22 mouse cellular contexts compared by ENCODE assay signal in the genomic region with DNA sequence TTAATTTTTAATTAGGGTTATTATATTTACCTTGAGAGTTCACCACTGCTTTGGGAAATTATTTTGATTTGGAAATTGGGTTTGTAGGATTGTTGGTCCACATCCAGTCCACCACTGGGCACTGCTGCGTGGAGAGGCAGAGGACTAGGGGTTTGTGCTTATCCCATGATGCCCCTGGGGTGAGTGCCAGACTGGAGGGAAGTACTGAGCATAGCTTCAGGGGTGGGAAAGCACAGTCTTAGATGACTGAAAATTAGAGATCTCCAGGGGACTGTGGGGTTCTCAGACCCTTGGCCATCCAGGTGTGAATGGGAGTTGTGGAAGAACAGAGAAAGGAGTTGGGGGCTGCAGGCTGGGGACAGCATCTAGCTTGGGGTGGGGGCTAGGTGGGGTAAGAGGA.
DNase-seq lines count a peak whose midpoint lies in the region; ATAC-seq lines count a peak whose summit lies in the region.
"Had no signal": no experiment of that assay in that cellular context is flagged by ENCODE, and none has a peak within 500 bp of the region (broad histone marks: within the 10 kb centered on the region; RNA-seq: fewer than 3 reads in every experiment).

No protein-coding gene starts in this region.

- no peaks in the 10 kb centered on the region for H3K27me3 ChIP-seq in forebrain, embryonic 13.5 days
- no peaks in the 10 kb centered on the region for H3K27me3 ChIP-seq in forebrain, embryonic 16.5 days (replicated peaks; ENCODE audit: control insufficient read depth, insufficient read depth, low read length)
- H3K27me3 ChIP-seq in midbrain, embryonic 11.5 days (ENCODE audit: control insufficient read depth, insufficient read depth, low read length): no peaks in the 10 kb centered on the region
- no peaks in the 10 kb centered on the region for H3K27me3 ChIP-seq in midbrain, embryonic 10.5 days (ENCODE audit: low read depth, poor library complexity, severe bottlenecking)
- H3K27me3 ChIP-seq in neural tube, embryonic 11.5 days (ENCODE audit: control insufficient read depth, insufficient read depth, low read length): no peaks in the 10 kb centered on the region
- no peaks in the 10 kb centered on the region for H3K27me3 ChIP-seq in neural tube, embryonic 15.5 days (replicated peaks)
- H3K27me3 ChIP-seq: embryonic facial prominence, embryonic 12.5 days; embryonic facial prominence, embryonic 15.5 days; forebrain, embryonic 12.5 days; forebrain, embryonic 15.5 days had no signal

- 83% methylated on average over 1 of the region's 1 CpGs for WGBS in forebrain, embryonic 13.5 days
- WGBS in forebrain, embryonic 16.5 days: 75% methylated on average over 1 of the region's 1 CpGs
- 66% methylated on average over 1 of the region's 1 CpGs for WGBS in midbrain, embryonic 11.5 days
- WGBS in midbrain, embryonic 10.5 days: 88% methylated on average over 1 of the region's 1 CpGs
- 90% methylated on average over 1 of the region's 1 CpGs for WGBS in neural tube, embryonic 11.5 days
- WGBS in neural tube, embryonic 15.5 days: 75% methylated on average over 1 of the region's 1 CpGs

- no peak overlapping the region for H3K9ac ChIP-seq in forebrain, embryonic 13.5 days
- no peak overlapping the region for H3K9ac ChIP-seq in forebrain, embryonic 16.5 days (replicated peaks; ENCODE audit: low read depth, low read length)
- H3K9ac ChIP-seq in midbrain, embryonic 11.5 days (ENCODE audit: low read length): no peak overlapping the region
- H3K9ac ChIP-seq in neural tube, embryonic 11.5 days (ENCODE audit: low read length): no peak overlapping the region
- no peak overlapping the region for H3K9ac ChIP-seq in neural tube, embryonic 15.5 days (replicated peaks)
- H3K9ac ChIP-seq: embryonic facial prominence, embryonic 12.5 days; embryonic facial prominence, embryonic 15.5 days; forebrain, embryonic 12.5 days; forebrain, embryonic 15.5 days had no signal

- H3K27ac ChIP-seq in forebrain, embryonic 13.5 days: no peak overlapping the region
- no peak overlapping the region for H3K27ac ChIP-seq in forebrain, embryonic 16.5 days (ENCODE audit: low read length)
- no peak overlapping the region for H3K27ac ChIP-seq in midbrain, embryonic 11.5 days (ENCODE audit: low read depth, low read length)
- no peak overlapping the region for H3K27ac ChIP-seq in midbrain, embryonic 10.5 days (replicated peaks)
- H3K27ac ChIP-seq in neural tube, embryonic 11.5 days (ENCODE audit: low read depth, low read length): no peak overlapping the region
- H3K27ac ChIP-seq in neural tube, embryonic 15.5 days (replicated peaks): no peak overlapping the region
- H3K27ac ChIP-seq: embryonic facial prominence, embryonic 12.5 days; embryonic facial prominence, embryonic 15.5 days; forebrain, embryonic 10.5 days; forebrain, embryonic 12.5 days; forebrain, embryonic 15.5 days had no signal

- peak; percentile 80 for DNase-seq in midbrain, embryonic 11.5 days (ENCODE audit: low spot score, missing footprints)
- no peak for DNase-seq in midbrain, embryonic 10.5 days (ENCODE audit: low spot score)
- no peak for DNase-seq in neural tube, embryonic 11.5 days (ENCODE audit: low spot score)
- DNase-seq: adrenal gland, adult 2 months; adrenal gland, postnatal 10 days; adrenal gland, postnatal 25 days; cerebellum, adult 11 months; cerebellum, adult 18-20 months; cerebellum, adult 8-10 months; cerebellum, adult 9-11 months; cerebellum, postnatal 14 days; cerebellum, postnatal 36 days; embryo, embryonic 11 days had no signal

- no peaks in the 10 kb centered on the region for H3K4me1 ChIP-seq in forebrain, embryonic 13.5 days
- no peaks in the 10 kb centered on the region for H3K4me1 ChIP-seq in forebrain, embryonic 16.5 days (replicated peaks; ENCODE audit: control insufficient read depth, insufficient read depth, low read length)
- H3K4me1 ChIP-seq in midbrain, embryonic 11.5 days (ENCODE audit: control insufficient read depth, insufficient read depth, low read length): no peaks in the 10 kb centered on the region
- H3K4me1 ChIP-seq in midbrain, embryonic 10.5 days: no peaks in the 10 kb centered on the region
- H3K4me1 ChIP-seq in neural tube, embryonic 11.5 days (ENCODE audit: control insufficient read depth, insufficient read depth, low read length): no peaks in the 10 kb centered on the region
- H3K4me1 ChIP-seq in neural tube, embryonic 15.5 days: no peaks in the 10 kb centered on the region
- H3K4me1 ChIP-seq: embryonic facial prominence, embryonic 12.5 days; embryonic facial prominence, embryonic 15.5 days; forebrain, embryonic 10.5 days; forebrain, embryonic 12.5 days; forebrain, embryonic 15.5 days had no signal

- H3K4me2 ChIP-seq in forebrain, embryonic 13.5 days: no peak overlapping the region
- no peak overlapping the region for H3K4me2 ChIP-seq in forebrain, embryonic 16.5 days (ENCODE audit: low read length)
- no peak overlapping the region for H3K4me2 ChIP-seq in midbrain, embryonic 11.5 days
- no peak overlapping the region for H3K4me2 ChIP-seq in neural tube, embryonic 11.5 days (ENCODE audit: low read depth)
- H3K4me2 ChIP-seq in neural tube, embryonic 15.5 days: no peak overlapping the region
- H3K4me2 ChIP-seq: embryonic facial prominence, embryonic 12.5 days; embryonic facial prominence, embryonic 15.5 days; forebrain, embryonic 12.5 days; forebrain, embryonic 15.5 days had no signal

- H3K9me3 ChIP-seq in forebrain, embryonic 13.5 days (replicated peaks): no peaks in the 10 kb centered on the region
- no peaks in the 10 kb centered on the region for H3K9me3 ChIP-seq in forebrain, embryonic 16.5 days (ENCODE audit: control insufficient read depth, low read length)
- no peaks in the 10 kb centered on the region for H3K9me3 ChIP-seq in midbrain, embryonic 11.5 days (ENCODE audit: control insufficient read depth, low read length)
- no peaks in the 10 kb centered on the region for H3K9me3 ChIP-seq in midbrain, embryonic 10.5 days (replicated peaks)
- no peaks in the 10 kb centered on the region for H3K9me3 ChIP-seq in neural tube, embryonic 11.5 days (ENCODE audit: control insufficient read depth, low read length)
- H3K9me3 ChIP-seq in neural tube, embryonic 15.5 days (replicated peaks): no peaks in the 10 kb centered on the region
- H3K9me3 ChIP-seq: embryonic facial prominence, embryonic 12.5 days; embryonic facial prominence, embryonic 15.5 days; forebrain, embryonic 10.5 days; forebrain, embryonic 12.5 days; forebrain, embryonic 15.5 days had no signal

- no peak overlapping the region for H3K4me3 ChIP-seq in forebrain, embryonic 13.5 days
- no peak overlapping the region for H3K4me3 ChIP-seq in forebrain, embryonic 16.5 days (replicated peaks; ENCODE audit: low read length)
- no peak overlapping the region for H3K4me3 ChIP-seq in midbrain, embryonic 11.5 days (ENCODE audit: low read depth, low read length)
- H3K4me3 ChIP-seq in midbrain, embryonic 10.5 days: no peak overlapping the region
- no peak overlapping the region for H3K4me3 ChIP-seq in neural tube, embryonic 11.5 days (ENCODE audit: low read depth, low read length)
- no peak overlapping the region for H3K4me3 ChIP-seq in neural tube, embryonic 15.5 days (replicated peaks)
- H3K4me3 ChIP-seq: embryonic facial prominence, embryonic 12.5 days; embryonic facial prominence, embryonic 15.5 days; erythroblast, embryonic 14.5 days; forebrain, embryonic 10.5 days; forebrain, embryonic 12.5 days; forebrain, embryonic 15.5 days had no signal

- ATAC-seq in forebrain, embryonic 13.5 days: peak; percentile 19; the same call in 1 of the 2 replicates
- no peak for ATAC-seq in forebrain, embryonic 16.5 days
- ATAC-seq in midbrain, embryonic 11.5 days (ENCODE audit: low FRiP score): peak; percentile 22; the same call in 1 of the 2 replicates
- ATAC-seq in neural tube, embryonic 11.5 days (ENCODE audit: insufficient read depth, low FRiP score, low TSS enrichment): 0 out of 2 replicates have a peak, but pooled peaks have one; percentile 16
- ATAC-seq in neural tube, embryonic 15.5 days (ENCODE audit: low FRiP score): no peak
- ATAC-seq: forebrain, embryonic 15.5 days had no signal

- H3K36me3 ChIP-seq in forebrain, embryonic 13.5 days (ENCODE audit: poor library complexity, severe bottlenecking): no peaks in the 10 kb centered on the region
- H3K36me3 ChIP-seq in forebrain, embryonic 16.5 days (ENCODE audit: control insufficient read depth, insufficient read depth): no peaks in the 10 kb centered on the region
- H3K36me3 ChIP-seq in midbrain, embryonic 11.5 days (ENCODE audit: control insufficient read depth, insufficient read depth, low read length): no peaks in the 10 kb centered on the region
- H3K36me3 ChIP-seq in midbrain, embryonic 10.5 days: no peaks in the 10 kb centered on the region
- H3K36me3 ChIP-seq in neural tube, embryonic 11.5 days (ENCODE audit: control insufficient read depth, insufficient read depth, low read length): no peaks in the 10 kb centered on the region
- H3K36me3 ChIP-seq in neural tube, embryonic 15.5 days: no peaks in the 10 kb centered on the region
- H3K36me3 ChIP-seq: embryonic facial prominence, embryonic 12.5 days; embryonic facial prominence, embryonic 15.5 days; forebrain, embryonic 10.5 days; forebrain, embryonic 12.5 days; forebrain, embryonic 15.5 days had no signal

Comparison
In these comparisons a context has a peak if more than half of its experiments do, and no peak if none do; other contexts are left out.
1. ATAC-seq: peak in forebrain, embryonic 13.5 days (single experiment), midbrain, embryonic 11.5 days (single experiment) and neural tube, embryonic 11.5 days (single experiment); none in forebrain, embryonic 16.5 days (single experiment) and neural tube, embryonic 15.5 days (single experiment).